Mouse (Mus musculus) embryonic stem cell, embryonic (primary cell): Measurements from ENCODE around the gene Ramp2.

ENCODE experiments used
- CTCF ChIA-PET, 4 experiments: fragments of 300-600 bp in 2 of 4; fragments of 350-600 bp in 2 of 4; sonication (Branson Sonifier 250); formaldehyde crosslinking; loops; one replicate each; lab custom pipeline; 2022; ENCODE audit warnings: inconsistent platforms in 2 of 4; lab: Charles Lee
- POLR2A ChIA-PET, 4 experiments: fragments of 300-600 bp in 2 of 4; fragments of 350-600 bp in 2 of 4; sonication (Branson Sonifier 250); formaldehyde crosslinking; loops; one replicate each; lab custom pipeline; 2022; ENCODE audit warnings: antibody characterized with exemption in 4 of 4, inconsistent platforms in 1 of 4; lab: Charles Lee

Ramp2 gene

GRCm38 (mm10) chr11:101230526-101230925 lies 15.3 kb upstream of the Ramp2 start:
- POLR2A ChIA-PET: interaction anchor here in 3 of 4 experiments (0.5 to 3.2 kb wide), 13 partner anchors 10 to 1042 kb away, joined by 3 to 15 read pairs (median 4); partner anchors contain the start of genes Ramp2 (in 2 of the 3) and Rpl27 (in 1 of the 3)
- CTCF ChIA-PET: interaction anchor here in 2 of 4 experiments (0.6 to 1.0 kb wide), 6 partner anchors 16 to 1427 kb away, joined by 3 to 8 read pairs (median 3); no protein-coding TSS in a partner anchor

GRCm38 (mm10) chr11:101230991-101231871 lies 14.6 kb upstream of the Ramp2 start:
- ChIA-PET POLR2A (interaction anchor here in 3 of 4 experiments (0.6 to 3.2 kb wide), 17 partner anchors 14 to 1464 kb away, joined by 3 to 15 read pairs (median 5); partner anchors contain the start of genes Ramp2 (in 2 of the 3), Rpl27 (in 2 of the 3), Retreg3 (in 1 of the 3) and Tubg1 (in 1 of the 3)), CTCF (interaction anchor here in 3 of 4 experiments (0.6 to 1.1 kb wide), 6 partner anchors 10 to 492 kb away, joined by 3 to 5 read pairs (median 4); partner anchors contain the start of genes Becn1 (in 1 of the 3) and Plekhh3 (in 1 of the 3))

- ChIA-PET CTCF (interaction anchor here in 3 of 4 experiments (0.6 to 1.1 kb wide), 6 partner anchors 11 to 258 kb away, joined by 3 to 4 read pairs (median 3); partner anchors contain the start of genes Becn1 (in 1 of the 3) and Plekhh3 (in 1 of the 3)), POLR2A (interaction anchor here in 3 of 4 experiments (0.6 to 3.2 kb wide), 16 partner anchors 13 to 1463 kb away, joined by 3 to 12 read pairs (median 5); partner anchors contain the start of genes Rpl27 (in 2 of the 3), Ramp2 (in 1 of the 3), Retreg3 (in 1 of the 3) and Tubg1 (in 1 of the 3))
Measured at GRCm38 (mm10) chr11:101232010-101232839, 13.6 kb upstream of the Ramp2 start.

- ChIA-PET CTCF (interaction anchor here in 2 of 4 experiments (0.8 to 1.3 kb wide), 5 partner anchors 12 to 57 kb away, joined by 3 to 6 read pairs (median 4); partner anchors contain the start of gene Ramp2 (in 1 of the 2)), POLR2A (interaction anchor here in 3 of 4 experiments (0.6 to 1.3 kb wide), 5 partner anchors 10 to 929 kb away, joined by 3 to 7 read pairs (median 4); partner anchors contain the start of genes Ramp2 (in 1 of the 3) and Rpl27 (in 1 of the 3))
Measured at GRCm38 (mm10) chr11:101233240-101233639, 12.6 kb upstream of the Ramp2 start.

- ChIA-PET CTCF (interaction anchor here in 3 of 4 experiments (0.6 to 1.3 kb wide), 7 partner anchors 11 to 820 kb away, joined by 3 to 6 read pairs (median 4); partner anchors contain the start of genes P3h4 (in 1 of the 3) and Ramp2 (in 1 of the 3)), POLR2A (interaction anchor here in 3 of 4 experiments (0.5 to 1.4 kb wide), 10 partner anchors 9 to 579 kb away, joined by 3 to 7 read pairs (median 3); partner anchors contain the start of genes Ramp2 (in 3 of the 3) and Rpl27 (in 2 of the 3))
Measured at GRCm38 (mm10) chr11:101234124-101234523, 11.7 kb upstream of the Ramp2 start.

- POLR2A ChIA-PET: no interaction called here
- CTCF ChIA-PET: interaction anchor here in 2 of 4 experiments (0.6 to 1.1 kb wide), 3 partner anchors 10 to 63 kb away, joined by 3 to 4 read pairs (median 3); no protein-coding TSS in a partner anchor
Measured at GRCm38 (mm10) chr11:101235429-101235828, 10.4 kb upstream of the Ramp2 start.

- POLR2A ChIA-PET: interaction anchor here in 2 of 4 experiments (0.9 to 1.1 kb wide), 3 partner anchors 9 to 205 kb away, joined by 3 to 6 read pairs (median 3); partner anchors contain the start of genes Ramp2 (in 1 of the 2) and Rpl27 (in 1 of the 2)
- CTCF ChIA-PET: interaction anchor here (0.6 to 2.3 kb wide), 6 partner anchors 8 to 249 kb away, joined by 3 to 9 read pairs (median 4); partner anchors contain the start of gene Becn1 (in 2 of the 4)
Measured at GRCm38 (mm10) chr11:101236782-101237181, 9.0 kb upstream of the Ramp2 start.

GRCm38 (mm10) chr11:101238071-101238647 lies 7.7 kb upstream of the Ramp2 start:
- ChIA-PET CTCF (interaction anchor here in 1 of 4 experiments (2.3 kb wide), 1 partner anchor 64 kb away, joined by 9 read pairs; the partner anchor contains the start of gene Becn1), POLR2A (interaction anchor here in 2 of 4 experiments (0.7 to 1.0 kb wide), 2 partner anchors 10 to 15 kb away, joined by 3 to 8 read pairs; no protein-coding TSS in a partner anchor)

- POLR2A ChIA-PET: interaction anchor here (0.6 to 3.1 kb wide), 17 partner anchors 9 to 331 kb away, joined by 3 to 15 read pairs (median 4); partner anchors contain the start of genes Becn1 (in 2 of the 4), Cntd1 (in 2 of the 4), Coa3 (in 2 of the 4) and Wnk4 (in 2 of the 4)
- CTCF ChIA-PET: interaction anchor here in 3 of 4 experiments (0.5 to 2.2 kb wide), 12 partner anchors 9 to 197 kb away, joined by 3 to 14 read pairs (median 4); partner anchors contain the start of genes Becn1 (in 1 of the 3) and Rpl27 (in 1 of the 3)
Measured at GRCm38 (mm10) chr11:101245071-101245470, 757 bp upstream of the Ramp2 start.

- POLR2A ChIA-PET: interaction anchor here in 3 of 4 experiments (0.6 to 3.1 kb wide), 14 partner anchors 12 to 238 kb away, joined by 3 to 15 read pairs (median 4); partner anchors contain the start of genes Wnk4 (in 2 of the 3), Becn1 (in 1 of the 3), Plekhh3 (in 1 of the 3) and Retreg3 (in 1 of the 3)
- CTCF ChIA-PET: interaction anchor here in 3 of 4 experiments (0.8 to 2.2 kb wide), 7 partner anchors 14 to 70 kb away, joined by 3 to 14 read pairs (median 5); partner anchors contain the start of genes Ezh1 (in 1 of the 3) and Wnk4 (in 1 of the 3)
Measured at GRCm38 (mm10) chr11:101246702-101247012, 829 bp downstream of the Ramp2 start.

GRCm38 (mm10) chr11:101247521-101248030 lies 1.7 kb downstream of the Ramp2 start:
- ChIA-PET CTCF (interaction anchor here in 3 of 4 experiments (0.6 to 1.4 kb wide), 7 partner anchors 12 to 116 kb away, joined by 3 to 13 read pairs (median 5); partner anchors contain the start of gene Wnk4 (in 1 of the 3)), POLR2A (interaction anchor here in 2 of 4 experiments (0.6 to 3.1 kb wide), 4 partner anchors 12 to 1269 kb away, joined by 3 to 15 read pairs (median 5); partner anchors contain the start of gene Wnk4 (in 1 of the 2))

- CTCF ChIA-PET: interaction anchor here (0.5 to 1.4 kb wide), 28 partner anchors 12 to 1083 kb away, joined by 3 to 13 read pairs (median 4); partner anchors contain the start of genes Ezh1 (in 1 of the 4), Naglu (in 1 of the 4), Plekhh3 (in 1 of the 4) and Wnk4 (in 1 of the 4)
- POLR2A ChIA-PET: interaction anchor here in 3 of 4 experiments (0.6 to 1.1 kb wide), 12 partner anchors 11 to 1268 kb away, joined by 3 to 7 read pairs (median 3); partner anchors contain the start of genes Cntd1 (in 1 of the 3), Coa3 (in 1 of the 3), Ezh1 (in 1 of the 3) and Wnk4 (in 1 of the 3)
Measured at GRCm38 (mm10) chr11:101248258-101248994, 2.6 kb downstream of the Ramp2 start.

GRCm38 (mm10) chr11:101251031-101251430 lies 5.2 kb downstream of the Ramp2 start:
- ChIA-PET CTCF (interaction anchor here in 2 of 4 experiments (1.1 kb wide), 2 partner anchors 9 to 119 kb away, joined by 3 to 4 read pairs; no protein-coding TSS in a partner anchor), POLR2A (interaction anchor here in 2 of 4 experiments (0.9 to 1.8 kb wide), 2 partner anchors 9 to 28 kb away, joined by 4 to 6 read pairs; partner anchors contain the start of genes Cntd1 (in 1 of the 2), Coa3 (in 1 of the 2) and Wnk4 (in 1 of the 2))

- ChIA-PET POLR2A (interaction anchor here in 3 of 4 experiments (0.6 to 2.8 kb wide), 29 partner anchors 8 to 636 kb away, joined by 3 to 14 read pairs (median 4); partner anchors contain the start of genes Cntd1 (in 3 of the 3), Coa3 (in 3 of the 3), Becn1 (in 2 of the 3) and Rpl27 (in 2 of the 3)), CTCF (interaction anchor here (0.6 to 2.8 kb wide), 9 partner anchors 44 to 173 kb away, joined by 3 to 11 read pairs (median 3); partner anchors contain the start of gene Becn1 (in 3 of the 4))
Measured at GRCm38 (mm10) chr11:101252941-101253340, 7.1 kb downstream of the Ramp2 start.
